Mouse (Mus musculus): Measurements from ENCODE around the gene Bhlhe40. TPM values are rescaled to one million over a fixed set of nuclear protein-coding genes. Genes with fewer than 3 reads are reported as not detected.

Bhlhe40 gene
- total RNA-seq (2015; ENCODE audit: low replicate concordance), result 3.3 and 8.6 TPM in 2 replicates
- total RNA-seq (2017; ENCODE audit: low replicate concordance), result 2.9 and 11.7 TPM in 2 replicates

- ATAC-seq (replicated peaks; ENCODE audit: low FRiP score, poor library complexity, severe bottlenecking), result no peak; the same call in 1 of the 2 replicates
Observed at GRCm38 (mm10) chr6:108660206-108660877, at the start of gene Bhlhe40. Gene Bhlhe40, plus strand, starts transcription at chr6:108660629.

GRCm38 (mm10) chr6:108611663-108612062 is 48.8 kb upstream of the Bhlhe40 start:
- ATAC-seq (replicated peaks; ENCODE audit: low FRiP score, poor library complexity, severe bottlenecking), result no peak

- ATAC-seq (replicated peaks; ENCODE audit: low FRiP score, poor library complexity, severe bottlenecking), result no peak
Observed at GRCm38 (mm10) chr6:108618025-108618424, 42.4 kb upstream of the Bhlhe40 start.

- ATAC-seq (replicated peaks; ENCODE audit: low FRiP score, poor library complexity, severe bottlenecking), result no peak
Observed at GRCm38 (mm10) chr6:108623028-108623565, 37.3 kb upstream of the Bhlhe40 start.

- ATAC-seq (replicated peaks; ENCODE audit: low FRiP score, poor library complexity, severe bottlenecking), result no peak
Observed at GRCm38 (mm10) chr6:108624915-108625314, 35.5 kb upstream of the Bhlhe40 start.

GRCm38 (mm10) chr6:108630701-108631100 is 29.7 kb upstream of the Bhlhe40 start:
- ATAC-seq (replicated peaks; ENCODE audit: low FRiP score, poor library complexity, severe bottlenecking), result no peak

GRCm38 (mm10) chr6:108638157-108638833 is 22.1 kb upstream of the Bhlhe40 start:
- no peak for ATAC-seq (replicated peaks; ENCODE audit: low FRiP score, poor library complexity, severe bottlenecking)

GRCm38 (mm10) chr6:108642020-108642419 is 18.4 kb upstream of the Bhlhe40 start:
- no peak for ATAC-seq (replicated peaks; ENCODE audit: low FRiP score, poor library complexity, severe bottlenecking)

- ATAC-seq (replicated peaks; ENCODE audit: low FRiP score, poor library complexity, severe bottlenecking), result no peak
Observed at GRCm38 (mm10) chr6:108643035-108643434, 17.4 kb upstream of the Bhlhe40 start.

- no peak for ATAC-seq (replicated peaks; ENCODE audit: low FRiP score, poor library complexity, severe bottlenecking)
Observed at GRCm38 (mm10) chr6:108644311-108644710, 16.1 kb upstream of the Bhlhe40 start.

- ATAC-seq (replicated peaks; ENCODE audit: low FRiP score, poor library complexity, severe bottlenecking), result no peak
Observed at GRCm38 (mm10) chr6:108647094-108647493, 13.3 kb upstream of the Bhlhe40 start.

GRCm38 (mm10) chr6:108648072-108648471 is 12.4 kb upstream of the Bhlhe40 start:
- ATAC-seq (replicated peaks; ENCODE audit: low FRiP score, poor library complexity, severe bottlenecking), result no peak

- ATAC-seq (replicated peaks; ENCODE audit: low FRiP score, poor library complexity, severe bottlenecking), result no peak
Observed at GRCm38 (mm10) chr6:108655861-108656260, 4.6 kb upstream of the Bhlhe40 start.

- ATAC-seq (replicated peaks; ENCODE audit: low FRiP score, poor library complexity, severe bottlenecking), result no peak
Observed at GRCm38 (mm10) chr6:108658051-108658415, 2.4 kb upstream of the Bhlhe40 start.

- ATAC-seq (replicated peaks; ENCODE audit: low FRiP score, poor library complexity, severe bottlenecking), result no peak
Observed at GRCm38 (mm10) chr6:108658416-108659201, 1.8 kb upstream of the Bhlhe40 start.

- no peak for ATAC-seq (replicated peaks; ENCODE audit: low FRiP score, poor library complexity, severe bottlenecking)
Observed at GRCm38 (mm10) chr6:108659221-108659725, 1.2 kb upstream of the Bhlhe40 start.

GRCm38 (mm10) chr6:108659726-108660205 is 663 bp upstream of the Bhlhe40 start:
- ATAC-seq (replicated peaks; ENCODE audit: low FRiP score, poor library complexity, severe bottlenecking), result no peak

- ATAC-seq (replicated peaks; ENCODE audit: low FRiP score, poor library complexity, severe bottlenecking), result no peak
Observed at GRCm38 (mm10) chr6:108660878-108661389, 505 bp downstream of the Bhlhe40 start.

GRCm38 (mm10) chr6:108661412-108661811 is 983 bp downstream of the Bhlhe40 start:
- ATAC-seq (replicated peaks; ENCODE audit: low FRiP score, poor library complexity, severe bottlenecking), result no peak; the same call in 1 of the 2 replicates

- ATAC-seq (replicated peaks; ENCODE audit: low FRiP score, poor library complexity, severe bottlenecking), result no peak
Observed at GRCm38 (mm10) chr6:108661890-108662289, 1.5 kb downstream of the Bhlhe40 start.

All from erythroblast, adult 5-6 weeks (primary cell).